Mouse (Mus musculus) liver, embryonic 14.5 days (tissue): ENCODE measurements around the gene Ndufaf3.

Experiments used
- CTCF ChIP-seq: IDR thresholded peaks from 2 replicates; pipeline ENCODE4 v1.5.1; 2016; ENCODE audit warnings: antibody characterized with exemption, low read depth, control low read depth
- EP300 ChIP-seq: IDR thresholded peaks from 2 replicates; pipeline ENCODE4 v1.6.1; 2016; ENCODE audit warnings: antibody characterized with exemption, low read depth

DNA sequence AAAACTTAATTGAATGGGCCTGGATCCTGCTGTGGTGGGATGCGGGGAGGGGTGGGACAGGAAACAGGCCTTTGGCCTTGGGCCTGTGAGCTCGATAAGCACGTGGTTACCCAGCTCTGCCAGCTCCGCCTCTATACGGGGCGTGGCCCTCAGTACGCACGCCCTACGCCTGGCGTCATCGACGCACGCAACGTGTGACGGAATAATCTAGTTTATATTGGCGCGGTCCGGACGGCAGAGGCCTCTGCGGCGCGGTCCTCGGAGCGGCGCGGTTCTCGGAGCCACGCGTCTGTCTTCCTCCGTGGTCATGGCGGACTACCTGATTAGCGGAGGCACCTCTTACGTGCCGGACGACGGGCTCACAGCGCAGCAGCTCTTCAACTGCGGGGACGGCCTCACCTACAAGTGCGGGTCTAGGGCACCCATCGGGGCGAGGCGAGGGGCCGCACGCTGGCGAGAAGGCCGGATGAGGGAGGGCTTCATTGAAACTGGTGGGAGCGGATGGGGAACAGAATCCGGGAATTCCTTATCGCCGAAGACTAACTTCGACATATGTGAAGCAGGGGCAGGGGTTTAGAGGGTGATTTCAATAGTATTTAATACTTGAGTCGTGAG, 6.9 kb downstream of the Ndufaf3 start, which contains the start of gene Impdh2:
- TF ChIP-seq EP300 (no peak), CTCF (peak; percentile 33; the same call in 1 of the 2 replicates)
